Mouse (Mus musculus) neural tube, embryonic 12.5 days (tissue): ENCODE measurements at regions not wholly inside any gene's neighbourhood (a gene's known extent, or its start where the extent isn't known, plus 50 kb on each side); places are given as distances from the start of the nearest gene placed in this dataset.

Experiments
- ATAC-seq: fragments of 200-750 bp; cut with Nextera tagmentation; 2 replicates; pipeline ENCODE4 v1.8.0; 2017; ENCODE audit warnings: low read depth, mild to moderate bottlenecking, moderate TSS enrichment, moderate library complexity; ENCODE audit not compliant: low FRiP score
- H3K27ac ChIP-seq: fragments of 300-500 bp; sonication (generic); 2 replicates; pipeline ENCODE4 v1.5.1; 2016
- H3K27me3 ChIP-seq: fragments of 300-500 bp; sonication (generic); replicated peaks from 2 replicates; pipeline ENCODE4 v1.6.1; 2016; ENCODE audit warnings: mild to moderate bottlenecking
- H3K36me3 ChIP-seq: fragments of 300-500 bp; sonication (generic); 2 replicates; pipeline ENCODE4 v1.6.1; 2016; ENCODE audit warnings: mild to moderate bottlenecking
- H3K4me1 ChIP-seq: fragments of 300-500 bp; sonication (generic); 2 replicates; pipeline ENCODE4 v1.6.1; 2016
- H3K4me2 ChIP-seq: fragments of 300-500 bp; sonication (generic); replicated peaks from 2 replicates; pipeline ENCODE4 v1.6.1; 2016; ENCODE audit warnings: mild to moderate bottlenecking
- H3K4me3 ChIP-seq: fragments of 300-500 bp; sonication (generic); 2 replicates; pipeline ENCODE4 v1.5.1; 2016
- H3K9ac ChIP-seq: fragments of 300-500 bp; sonication (generic); 2 replicates; pipeline ENCODE4 v1.6.1; 2016; ENCODE audit warnings: mild to moderate bottlenecking
- H3K9me3 ChIP-seq: fragments of 300-500 bp; sonication (generic); 2 replicates; pipeline ENCODE4 v1.6.1; 2016; ENCODE audit warnings: mild to moderate bottlenecking
- WGBS: fragments of 180-500 bp; shearing (Covaris S2); methylation state at CpG from one replicate; pipeline ENCODE4 v1.1.7; 2016; 5-methylcytosine and 5-hydroxymethylcytosine counted together

GRCm38 (mm10) chr1:169168033-169168432, 363.2 kb downstream of the Nuf2 start:
- Histone ChIP-seq H3K4me2 (no peak overlapping the region), H3K27ac (no peak overlapping the region), H3K9me3 (no peaks in the 10 kb centered on the region), H3K27me3 (no peaks in the 10 kb centered on the region), H3K4me1 (no peaks in the 10 kb centered on the region), H3K36me3 (no peaks in the 10 kb centered on the region), H3K9ac (no peak overlapping the region), H3K4me3 (no peak overlapping the region)
- ATAC-seq: no peak
- 84% methylated on average over 4 of the region's 4 CpGs for WGBS

GRCm38 (mm10) chr1:169166041-169166850, 365.0 kb downstream of the Nuf2 start:
- no peak overlapping the region for H3K9ac ChIP-seq
- 86% methylated on average over 5 of the region's 5 CpGs for WGBS
- H3K9me3 ChIP-seq: no peaks in the 10 kb centered on the region
- H3K27ac ChIP-seq: no peak overlapping the region
- no peak overlapping the region for H3K4me3 ChIP-seq
- no peaks in the 10 kb centered on the region for H3K36me3 ChIP-seq
- no peak overlapping the region for H3K4me2 ChIP-seq
- ATAC-seq: no peak
- H3K4me1 ChIP-seq: no peaks in the 10 kb centered on the region
- H3K27me3 ChIP-seq: no peaks in the 10 kb centered on the region

- Histone ChIP-seq H3K27ac (no peak overlapping the region), H3K4me2 (no peak overlapping the region), H3K4me3 (no peak overlapping the region), H3K9ac (no peak overlapping the region), H3K4me1 (no peaks in the 10 kb centered on the region), H3K9me3 (no peaks in the 10 kb centered on the region), H3K36me3 (no peaks in the 10 kb centered on the region), H3K27me3 (no peaks in the 10 kb centered on the region)
- WGBS: 47% methylated on average over 6 of the region's 6 CpGs
- ATAC-seq: no peak
Measured at GRCm38 (mm10) chr1:169160858-169161257, 370.4 kb downstream of the Nuf2 start.

DNA sequence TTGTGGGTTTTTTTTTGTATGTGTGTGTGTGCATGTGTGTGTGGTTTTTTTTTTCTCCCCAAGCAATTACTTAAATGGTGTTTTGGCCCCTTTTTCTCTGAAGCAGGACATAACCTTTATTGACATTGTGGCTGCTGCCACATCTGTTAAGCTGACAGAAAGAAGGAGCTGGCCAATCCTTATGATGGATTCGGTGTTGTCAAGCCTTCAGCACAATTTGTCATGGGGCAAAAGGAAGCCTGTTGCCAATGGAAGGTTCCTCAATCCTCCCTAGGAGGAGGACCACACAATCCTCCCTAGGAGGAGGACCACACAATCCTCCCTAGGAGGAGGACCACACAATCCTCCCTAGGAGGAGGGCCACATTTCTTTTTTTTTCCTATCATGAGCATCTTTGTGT, 371.0 kb downstream of the Nuf2 start:
- Histone ChIP-seq H3K36me3 (no peaks in the 10 kb centered on the region), H3K27me3 (no peaks in the 10 kb centered on the region), H3K27ac (no peak overlapping the region), H3K4me3 (no peak overlapping the region), H3K4me2 (no peak overlapping the region), H3K9ac (no peak overlapping the region), H3K9me3 (no peaks in the 10 kb centered on the region), H3K4me1 (no peaks in the 10 kb centered on the region)
- no peak for ATAC-seq
- WGBS: 93% methylated on average over 1 of the region's 1 CpGs

DNA sequence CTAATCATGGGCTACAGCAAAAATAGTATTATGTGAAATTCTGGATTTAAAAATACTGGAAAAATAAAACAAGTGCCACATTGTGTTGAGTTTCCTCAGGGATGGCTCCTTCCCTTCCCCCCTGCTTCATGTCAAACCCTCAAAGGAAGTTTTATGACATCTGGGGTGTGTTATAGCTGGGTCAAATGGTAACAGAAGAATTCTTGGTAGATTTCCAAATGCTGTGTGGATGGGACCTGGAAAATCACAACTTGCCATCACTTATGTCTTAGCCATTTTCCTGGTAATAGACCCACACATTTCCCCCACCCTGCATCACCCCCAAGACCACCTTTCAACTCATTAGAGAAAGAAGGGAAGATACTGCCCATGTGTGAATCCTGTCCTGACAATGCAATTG, 371.5 kb downstream of the Nuf2 start:
- Histone ChIP-seq H3K27me3 (no peaks in the 10 kb centered on the region), H3K36me3 (no peaks in the 10 kb centered on the region), H3K9ac (no peak overlapping the region), H3K4me1 (no peaks in the 10 kb centered on the region), H3K9me3 (no peaks in the 10 kb centered on the region), H3K4me2 (no peak overlapping the region), H3K4me3 (no peak overlapping the region), H3K27ac (no peak overlapping the region)
- no peak for ATAC-seq

DNA sequence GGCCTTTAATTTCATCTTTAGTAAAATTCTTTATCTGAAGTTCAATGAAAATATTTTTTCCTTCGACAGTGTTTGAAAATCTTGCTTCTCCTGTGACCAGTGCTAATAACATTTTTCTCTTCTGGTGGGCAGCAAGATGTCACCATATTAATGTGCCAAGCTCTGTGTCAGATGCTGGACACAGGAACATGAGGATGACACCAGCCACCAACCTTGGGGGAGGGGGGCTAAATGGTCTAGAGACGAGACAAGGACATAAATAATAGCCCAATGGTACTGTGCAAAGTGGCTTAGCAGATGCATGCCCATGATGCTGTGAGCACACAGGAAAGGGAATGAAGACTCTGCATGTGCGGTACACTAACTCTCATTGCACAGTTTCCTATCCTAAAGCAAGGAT, 373.8 kb downstream of the Nuf2 start:
- Histone ChIP-seq H3K4me1 (no peaks in the 10 kb centered on the region), H3K9me3 (no peaks in the 10 kb centered on the region), H3K4me3 (no peak overlapping the region), H3K4me2 (no peak overlapping the region), H3K9ac (no peak overlapping the region), H3K36me3 (no peaks in the 10 kb centered on the region), H3K27ac (no peak overlapping the region), H3K27me3 (no peaks in the 10 kb centered on the region)
- ATAC-seq: no peak
- 81% methylated on average over 3 of the region's 3 CpGs for WGBS

GRCm38 (mm10) chr1:169156875-169157274, 374.4 kb downstream of the Nuf2 start:
- Histone ChIP-seq H3K4me3 (no peak overlapping the region), H3K9ac (no peak overlapping the region), H3K4me1 (no peaks in the 10 kb centered on the region), H3K4me2 (no peak overlapping the region), H3K9me3 (no peaks in the 10 kb centered on the region), H3K27ac (no peak overlapping the region), H3K27me3 (no peaks in the 10 kb centered on the region), H3K36me3 (no peaks in the 10 kb centered on the region)
- 91% methylated on average over 4 of the region's 4 CpGs for WGBS
- ATAC-seq: no peak

- no peaks in the 10 kb centered on the region for H3K4me1 ChIP-seq
- no peak overlapping the region for H3K9ac ChIP-seq
- no peak overlapping the region for H3K4me2 ChIP-seq
- H3K27me3 ChIP-seq: no peaks in the 10 kb centered on the region
- ATAC-seq: no peak
- H3K4me3 ChIP-seq: no peak overlapping the region
- no peaks in the 10 kb centered on the region for H3K9me3 ChIP-seq
- H3K27ac ChIP-seq: no peak overlapping the region
- no peaks in the 10 kb centered on the region for H3K36me3 ChIP-seq
- WGBS: 81% methylated on average over 14 of the region's 14 CpGs
Measured at GRCm38 (mm10) chr1:169155484-169156459, 375.5 kb downstream of the Nuf2 start.

GRCm38 (mm10) chr1:169142216-169142615, 389.0 kb downstream of the Nuf2 start:
- peaks cover 6% of the 10 kb centered on the region; the same call in 1 of the 2 replicates for H3K4me1 ChIP-seq
- no peaks in the 10 kb centered on the region for H3K36me3 ChIP-seq
- no peak overlapping the region for H3K27ac ChIP-seq
- H3K4me2 ChIP-seq: no peak overlapping the region
- no peaks in the 10 kb centered on the region for H3K27me3 ChIP-seq
- no peak overlapping the region for H3K9ac ChIP-seq
- no peaks in the 10 kb centered on the region; the same call in 1 of the 2 replicates for H3K9me3 ChIP-seq
- no peak overlapping the region for H3K4me3 ChIP-seq
- no peak for ATAC-seq
- 85% methylated on average over 3 of the region's 3 CpGs for WGBS

GRCm38 (mm10) chr1:169140056-169140455, 391.2 kb downstream of the Nuf2 start:
- H3K4me3 ChIP-seq: no peak overlapping the region
- H3K36me3 ChIP-seq: no peaks in the 10 kb centered on the region
- WGBS: 45% methylated on average over 3 of the region's 3 CpGs
- no peak for ATAC-seq
- no peak overlapping the region for H3K27ac ChIP-seq
- no peak overlapping the region for H3K9ac ChIP-seq
- H3K27me3 ChIP-seq: no peaks in the 10 kb centered on the region
- no peaks in the 10 kb centered on the region; the same call in 1 of the 2 replicates for H3K9me3 ChIP-seq
- H3K4me1 ChIP-seq: peaks cover 6% of the 10 kb centered on the region; the same call in 1 of the 2 replicates
- no peak overlapping the region for H3K4me2 ChIP-seq

GRCm38 (mm10) chr1:169139507-169139906, 391.8 kb downstream of the Nuf2 start:
- Histone ChIP-seq H3K4me3 (no peak overlapping the region), H3K4me2 (no peak overlapping the region), H3K4me1 (peaks cover 6% of the 10 kb centered on the region; the same call in 1 of the 2 replicates), H3K27ac (no peak overlapping the region), H3K27me3 (no peaks in the 10 kb centered on the region), H3K9me3 (no peaks in the 10 kb centered on the region; the same call in 1 of the 2 replicates), H3K9ac (no peak overlapping the region), H3K36me3 (no peaks in the 10 kb centered on the region)
- ATAC-seq: peak; percentile 57
- 49% methylated on average over 5 of the region's 5 CpGs for WGBS

DNA sequence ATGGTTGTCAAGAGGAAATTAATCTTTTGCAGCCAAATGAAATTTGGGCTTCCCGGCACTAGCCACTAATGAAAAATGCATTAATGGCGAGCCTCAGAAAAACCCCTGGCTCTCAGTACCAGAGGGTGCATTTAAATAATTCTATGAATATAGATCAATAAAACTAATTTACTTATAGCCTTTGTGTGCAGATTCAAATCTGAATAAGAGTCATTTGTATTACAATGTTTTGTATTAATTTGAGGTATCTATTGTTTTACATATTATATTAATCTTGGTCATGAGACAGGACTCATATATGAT, 392.1 kb downstream of the Nuf2 start:
- 10% methylated on average over 2 of the region's 2 CpGs for WGBS
- Histone ChIP-seq H3K4me2 (no peak overlapping the region), H3K4me3 (no peak overlapping the region), H3K9ac (no peak overlapping the region), H3K36me3 (no peaks in the 10 kb centered on the region), H3K4me1 (peaks cover 6% of the 10 kb centered on the region; the same call in 1 of the 2 replicates), H3K9me3 (no peaks in the 10 kb centered on the region; the same call in 1 of the 2 replicates), H3K27me3 (no peaks in the 10 kb centered on the region), H3K27ac (no peak overlapping the region)
- no peak for ATAC-seq
